Mouse (Mus musculus): ENCODE data around the gene Lrch1. TPM values are rescaled to one million over a fixed set of nuclear protein-coding genes. Genes with fewer than 3 reads are reported as not detected.

The Lrch1 gene
- polyA plus RNA-seq, 1 experiment from 2014 or later = 4.2 TPM

DNA sequence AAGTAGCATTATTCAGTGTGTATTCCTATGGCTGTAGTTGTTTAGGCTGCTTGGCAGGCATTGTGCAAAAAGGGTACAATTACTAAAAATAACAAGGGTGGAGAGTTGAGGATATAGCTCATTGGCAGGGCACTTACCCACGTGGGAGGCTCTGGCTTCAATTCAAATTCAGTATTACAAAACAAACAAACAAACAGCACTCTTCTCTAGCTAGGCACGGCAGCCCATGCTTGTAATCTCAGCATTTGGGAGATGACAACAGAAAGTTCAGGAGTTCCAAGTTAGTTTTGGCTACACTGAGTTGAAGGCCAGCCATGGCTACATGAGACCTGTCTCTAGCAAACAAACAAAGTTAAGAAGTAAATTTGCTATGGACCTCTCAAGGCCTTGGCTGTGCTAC, 9.0 kb upstream of the Lrch1 start:
- no peak for ATAC-seq
- no peak for TF ChIP-seq CTCF (IDR thresholded peaks at IDR 0.05; ENCODE audit: low read depth)
- Histone ChIP-seq H3K9me3 (ENCODE audit: control insufficient read depth) (no peaks in the 10 kb centered on the region), H3K9ac (ENCODE audit: low read depth, low read length) (no peak overlapping the region), H3K27me3 (replicated peaks; ENCODE audit: control insufficient read depth, insufficient read depth, low read length) (0 out of 2 replicates have a peak, but pooled peaks cover 3% of the 10 kb centered on the region), H3K36me3 (ENCODE audit: control insufficient read depth, insufficient read depth) (no peaks in the 10 kb centered on the region), H3K4me2 (replicated peaks; ENCODE audit: low read depth) (no peak overlapping the region), H3K27ac (ENCODE audit: low read depth, low read length) (no peak overlapping the region), H3K4me1 (replicated peaks; ENCODE audit: control insufficient read depth, insufficient read depth, low read length) (no peaks in the 10 kb centered on the region), H3K4me3 (ENCODE audit: low read depth, low read length) (no peak overlapping the region)
- WGBS = 38% methylated on average over 2 of the region's 2 CpGs

DNA sequence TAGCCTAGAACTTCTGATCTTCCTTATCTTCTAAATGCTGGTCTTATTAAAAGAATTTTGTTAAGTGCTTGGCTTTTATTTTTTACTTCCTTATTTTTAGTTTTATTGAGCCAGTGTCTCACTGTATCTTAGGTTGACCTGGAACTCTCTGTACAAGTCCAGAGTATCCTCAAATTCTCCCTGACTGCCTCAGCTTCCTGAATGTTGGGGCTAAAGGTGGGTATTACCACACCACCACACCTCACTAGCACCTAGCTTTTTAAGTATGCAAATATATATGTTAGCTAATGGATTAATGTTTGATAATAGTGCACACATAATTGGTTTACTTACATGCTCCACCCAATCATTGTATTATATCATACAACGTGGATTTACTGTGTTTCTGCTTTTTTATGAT, 8.6 kb upstream of the Lrch1 start:
- no peak overlapping the region for H3K4me3 ChIP-seq (ENCODE audit: low read depth, low read length)
- TF ChIP-seq CTCF (IDR thresholded peaks at IDR 0.05; ENCODE audit: low read depth) = no peak
- no peak overlapping the region for H3K27ac ChIP-seq (ENCODE audit: low read depth, low read length)
- H3K9me3 ChIP-seq (ENCODE audit: control insufficient read depth) = no peaks in the 10 kb centered on the region
- no peaks in the 10 kb centered on the region for H3K36me3 ChIP-seq (ENCODE audit: control insufficient read depth, insufficient read depth)
- 0 out of 2 replicates have a peak, but pooled peaks cover 3% of the 10 kb centered on the region for H3K27me3 ChIP-seq (replicated peaks; ENCODE audit: control insufficient read depth, insufficient read depth, low read length)
- no peaks in the 10 kb centered on the region for H3K4me1 ChIP-seq (replicated peaks; ENCODE audit: control insufficient read depth, insufficient read depth, low read length)
- no peak overlapping the region for H3K4me2 ChIP-seq (replicated peaks; ENCODE audit: low read depth)
- 42% methylated on average over 1 of the region's 1 CpGs for WGBS
- ATAC-seq = peak; percentile 91
- no peak overlapping the region for H3K9ac ChIP-seq (ENCODE audit: low read depth, low read length)

DNA sequence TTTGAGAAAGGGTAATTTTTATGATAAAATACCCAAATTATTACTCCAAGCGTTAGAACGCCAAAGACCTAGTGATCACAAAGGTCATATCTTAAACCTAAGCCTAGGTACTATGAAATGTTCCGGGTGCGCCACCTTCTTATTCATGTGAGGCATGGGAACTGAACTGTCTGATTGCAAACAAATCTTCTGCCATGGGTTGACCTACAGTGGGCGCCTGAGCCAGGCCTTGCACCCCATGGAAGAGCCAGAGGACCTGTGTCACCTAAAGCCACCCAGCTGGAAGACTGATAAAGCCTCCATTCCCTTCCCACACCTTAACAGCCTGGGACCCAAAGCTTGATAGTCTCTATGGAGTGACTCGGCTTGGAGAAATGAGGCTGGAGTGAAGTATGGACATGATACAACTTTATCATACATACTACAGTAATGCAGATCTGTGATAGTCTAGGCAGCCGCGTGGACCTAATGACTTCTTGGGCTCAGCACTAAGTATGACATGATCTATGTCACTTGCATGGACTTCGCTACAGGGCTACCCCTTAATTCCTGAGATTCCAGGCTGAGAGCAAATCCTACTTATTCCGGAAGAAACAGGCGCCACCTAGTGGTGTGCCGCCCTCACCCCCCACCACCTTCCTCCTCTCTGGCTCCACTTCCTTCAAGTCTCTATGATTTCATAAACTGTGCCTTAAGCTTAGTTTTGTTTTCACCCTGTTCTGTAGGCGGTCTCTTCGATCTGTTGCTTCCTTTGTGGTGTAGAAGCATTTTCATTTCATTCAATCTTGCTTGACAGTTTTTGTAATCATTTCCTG, 957 bp upstream of the Lrch1 start:
- peak; percentile 40; the same call in 1 of the 2 replicates for ATAC-seq

DNA sequence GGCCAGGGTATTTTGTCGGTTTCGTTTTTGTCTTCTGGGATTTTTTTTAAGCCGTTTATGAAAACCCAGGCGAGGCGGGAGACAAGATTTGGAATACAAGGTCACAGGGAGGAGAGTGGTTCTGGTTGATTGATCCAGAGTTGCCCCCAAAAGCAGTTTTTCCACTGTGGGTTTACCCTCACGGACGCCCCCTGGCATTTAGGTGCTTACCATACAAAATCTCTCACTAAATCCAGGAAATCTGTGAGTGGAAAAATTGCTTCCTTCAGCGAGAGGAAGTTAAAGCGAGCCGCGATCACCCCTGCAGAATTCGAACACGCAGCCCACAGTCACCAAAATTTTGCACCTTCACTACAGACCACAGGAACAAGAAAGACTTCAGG, 329 bp upstream of the Lrch1 start:
- ATAC-seq = no peak
- Histone ChIP-seq H3K4me2 (replicated peaks; ENCODE audit: low read depth) (peak overlapping the region; percentile 91), H3K27me3 (replicated peaks; ENCODE audit: control insufficient read depth, insufficient read depth, low read length) (no peaks in the 10 kb centered on the region), H3K9ac (ENCODE audit: low read depth, low read length) (peak overlapping the region; percentile 83), H3K9me3 (ENCODE audit: control insufficient read depth) (no peaks in the 10 kb centered on the region), H3K4me3 (ENCODE audit: low read depth, low read length) (peak overlapping the region; percentile 97), H3K36me3 (ENCODE audit: control insufficient read depth, insufficient read depth) (no peaks in the 10 kb centered on the region), H3K4me1 (replicated peaks; ENCODE audit: control insufficient read depth, insufficient read depth, low read length) (peaks cover 5% of the 10 kb centered on the region; the same call in 1 of the 2 replicates), H3K27ac (ENCODE audit: low read depth, low read length) (peak overlapping the region; percentile 76; the same call in 1 of the 2 replicates)
- 26% methylated on average over 13 of the region's 13 CpGs for WGBS
- TF ChIP-seq CTCF (IDR thresholded peaks at IDR 0.05; ENCODE audit: low read depth) = no peak

More for the DNA sequence above, 957 bp upstream of the Lrch1 start:
- H3K4me1 ChIP-seq (replicated peaks; ENCODE audit: control insufficient read depth, insufficient read depth, low read length) = peaks cover 5% of the 10 kb centered on the region; the same call in 1 of the 2 replicates
- H3K4me2 ChIP-seq (replicated peaks; ENCODE audit: low read depth) = peak overlapping the region; percentile 91
- 0 out of 2 replicates have a peak, but pooled peaks cover 2% of the 10 kb centered on the region for H3K27me3 ChIP-seq (replicated peaks; ENCODE audit: control insufficient read depth, insufficient read depth, low read length)
- no peaks in the 10 kb centered on the region for H3K9me3 ChIP-seq (ENCODE audit: control insufficient read depth)
- no peak overlapping the region for H3K9ac ChIP-seq (ENCODE audit: low read depth, low read length)
- H3K36me3 ChIP-seq (ENCODE audit: control insufficient read depth, insufficient read depth) = no peaks in the 10 kb centered on the region
- WGBS = 38% methylated on average over 14 of the region's 14 CpGs
- peak; percentile 83 for TF ChIP-seq CTCF (IDR thresholded peaks at IDR 0.05; ENCODE audit: low read depth)
- H3K4me3 ChIP-seq (ENCODE audit: low read depth, low read length) = peak overlapping the region; percentile 97
- H3K27ac ChIP-seq (ENCODE audit: low read depth, low read length) = peak overlapping the region; percentile 15; the same call in 1 of the 2 replicates

DNA sequence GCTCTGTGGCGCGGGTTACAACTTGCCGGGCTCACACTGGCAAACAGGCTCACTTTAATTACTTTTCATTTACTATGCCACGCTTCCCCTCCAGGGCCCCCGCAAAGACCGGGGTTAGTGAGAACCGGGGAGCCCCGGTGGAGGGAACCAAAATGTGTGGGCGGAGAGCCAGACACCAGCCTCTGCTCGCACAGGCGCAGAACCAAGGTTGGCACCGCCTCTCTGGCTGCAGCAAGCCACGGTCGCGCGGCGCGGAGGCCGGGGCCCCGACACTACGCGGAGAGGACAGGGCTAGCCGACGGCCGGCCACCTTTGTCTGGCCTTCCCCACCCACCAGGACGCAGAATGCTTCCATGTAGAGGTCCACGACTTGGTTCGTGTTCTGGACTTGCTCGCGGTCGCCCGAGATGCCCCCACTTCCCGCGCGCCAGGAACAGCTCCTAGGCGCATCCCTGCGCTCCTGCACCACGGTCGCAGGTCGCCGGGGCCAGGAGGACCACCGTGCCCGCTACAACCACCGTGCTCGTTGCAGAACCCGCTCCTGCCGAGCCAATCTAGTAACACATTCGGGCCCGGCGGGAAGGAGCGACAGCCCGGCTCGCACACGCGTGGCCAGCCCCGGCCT, 813 bp downstream of the Lrch1 start:
- H3K36me3 ChIP-seq (ENCODE audit: control insufficient read depth, insufficient read depth) = 0 out of 2 replicates have a peak, but pooled peaks cover 4% of the 10 kb centered on the region
- H3K27ac ChIP-seq (ENCODE audit: low read depth, low read length) = peak overlapping the region; percentile 76
- TF ChIP-seq CTCF (IDR thresholded peaks at IDR 0.05; ENCODE audit: low read depth) = no peak
- no peaks in the 10 kb centered on the region for H3K9me3 ChIP-seq (ENCODE audit: control insufficient read depth)
- H3K9ac ChIP-seq (ENCODE audit: low read depth, low read length) = peak overlapping the region; percentile 83
- H3K27me3 ChIP-seq (replicated peaks; ENCODE audit: control insufficient read depth, insufficient read depth, low read length) = no peaks in the 10 kb centered on the region
- peak overlapping the region; percentile 91 for H3K4me2 ChIP-seq (replicated peaks; ENCODE audit: low read depth)
- WGBS = under 1% methylated on average over 56 of the region's 56 CpGs
- peaks cover 5% of the 10 kb centered on the region; the same call in 1 of the 2 replicates for H3K4me1 ChIP-seq (replicated peaks; ENCODE audit: control insufficient read depth, insufficient read depth, low read length)
- ATAC-seq = peak; percentile 62
- H3K4me3 ChIP-seq (ENCODE audit: low read depth, low read length) = peak overlapping the region; percentile 97

DNA sequence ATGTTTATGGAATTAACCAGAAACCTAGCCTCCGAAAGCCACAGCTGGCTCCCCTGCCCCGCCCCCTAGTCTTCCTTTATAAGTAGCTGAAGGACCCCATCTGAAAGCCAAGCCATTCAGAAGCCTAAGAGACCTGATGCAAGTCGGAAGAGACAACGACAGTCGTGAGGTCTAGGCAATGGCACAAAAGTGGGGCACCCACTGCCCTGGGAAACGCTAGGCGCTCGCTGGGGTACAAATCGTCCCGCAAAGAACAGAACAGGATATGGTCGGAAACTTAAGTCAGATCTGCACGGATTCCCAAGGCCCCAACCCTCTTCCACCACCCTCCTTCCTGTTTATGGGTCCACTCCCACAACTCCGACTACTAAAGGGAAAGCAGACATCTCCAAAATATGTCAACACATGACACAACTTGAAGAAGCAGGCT, 1.3 kb downstream of the Lrch1 start:
- ATAC-seq = peak; percentile 19; the same call in 1 of the 2 replicates
- WGBS = 5% methylated on average over 13 of the region's 13 CpGs
- peak overlapping the region; percentile 76; the same call in 1 of the 2 replicates for H3K27ac ChIP-seq (ENCODE audit: low read depth, low read length)

More for the DNA sequence above, 1.3 kb downstream of the Lrch1 start:
- Histone ChIP-seq H3K9ac (ENCODE audit: low read depth, low read length) (peak overlapping the region; percentile 83), H3K9me3 (ENCODE audit: control insufficient read depth) (no peaks in the 10 kb centered on the region), H3K4me2 (replicated peaks; ENCODE audit: low read depth) (peak overlapping the region; percentile 91), H3K27me3 (replicated peaks; ENCODE audit: control insufficient read depth, insufficient read depth, low read length) (no peaks in the 10 kb centered on the region), H3K4me3 (ENCODE audit: low read depth, low read length) (peak overlapping the region; percentile 97), H3K4me1 (replicated peaks; ENCODE audit: control insufficient read depth, insufficient read depth, low read length) (peaks cover 5% of the 10 kb centered on the region; the same call in 1 of the 2 replicates), H3K36me3 (ENCODE audit: control insufficient read depth, insufficient read depth) (0 out of 2 replicates have a peak, but pooled peaks cover 4% of the 10 kb centered on the region)
- TF ChIP-seq CTCF (IDR thresholded peaks at IDR 0.05; ENCODE audit: low read depth) = no peak

All from intestine, postnatal 0 days (tissue).